ENCODE assay signal across 10 mouse cellular contexts in the genomic region with DNA sequence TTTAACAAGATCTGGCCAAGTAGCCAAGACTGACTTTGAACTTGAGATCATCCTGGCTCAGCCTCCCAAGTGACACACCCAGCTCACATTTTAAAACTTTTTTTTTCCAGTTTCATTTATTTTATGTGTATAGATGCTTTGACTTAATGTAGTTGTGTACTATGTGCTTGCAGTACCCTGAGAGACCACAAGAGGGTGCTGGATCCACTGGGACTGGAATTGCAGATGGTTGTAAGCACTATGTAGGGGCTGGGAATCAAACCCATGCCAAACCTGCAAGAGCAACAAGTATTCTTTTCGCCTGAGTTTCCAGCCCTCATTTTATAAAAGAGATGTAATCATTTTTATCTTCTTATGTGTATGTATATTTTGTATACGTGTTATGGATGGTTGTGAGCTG. TPM values are rescaled to one million over a fixed set of nuclear protein-coding genes. Genes with fewer than 3 reads are reported as not detected.
A peak's percentile ranks its signal among the peaks of the same experiment; 100 is the strongest.
DNase-seq lines count a peak whose midpoint lies in the region; TF ChIP-seq lines count a peak whose summit lies in the region.
"Had no signal": no experiment of that assay in that cellular context is flagged by ENCODE, and none has a peak within 500 bp of the region (broad histone marks: within the 10 kb centered on the region; RNA-seq: fewer than 3 reads in every experiment).

No protein-coding gene starts in this region.

- H3K27ac ChIP-seq in layer of hippocampus, adult 2 months: no peak overlapping the region
- H3K27ac ChIP-seq in bone marrow macrophage, adult 2 months (ENCODE audit: insufficient read depth, low read depth, low read length): no peak overlapping the region
- H3K27ac ChIP-seq: lung, embryonic 15.5 days had no signal

- TF ChIP-seq CTCF in layer of hippocampus, adult 2 months (conservative IDR thresholded peaks at IDR 0.05): peak; percentile 66
- TF ChIP-seq CTCF in bone marrow macrophage, adult 2 months (IDR thresholded peaks at IDR 0.05; ENCODE audit: low read depth, low read length): peak; percentile 19; the same call in 1 of the 2 replicates

- no peak for DNase-seq in layer of hippocampus, adult 2 months (ENCODE audit: low spot score in 2 of 2)
- DNase-seq in layer of hippocampus, postnatal 25 days (ENCODE audit: extremely low spot score in 1 of 2, low spot score in 1 of 2): no peak
- peak; percentile 34 for DNase-seq in 3T3-L1 (ENCODE audit: low read depth, low spot score)
- DNase-seq in B cell, adult 2 months: peak; percentile 60 to 64
- no peak for DNase-seq in adipocyte (ENCODE audit: low spot score)
- no peak for DNase-seq in adrenal gland, adult 8-10 months
- no peak for DNase-seq in left cerebral cortex, postnatal 4 days
- DNase-seq: gastrocnemius, postnatal 25 days had no signal

- intact Hi-C loops in left cerebral cortex, postnatal 4 days (cut with DNase I): no loop called here

- H3K4me3 ChIP-seq in layer of hippocampus, adult 2 months: no peak overlapping the region
- no peak overlapping the region for H3K4me3 ChIP-seq in bone marrow macrophage, adult 2 months (ENCODE audit: insufficient read depth, low read length)
- H3K4me3 ChIP-seq: lung, embryonic 15.5 days had no signal

- H3K4me1 ChIP-seq in bone marrow macrophage, adult 2 months (ENCODE audit: control insufficient read depth, insufficient read depth, low read length): peaks cover 7% of the 10 kb centered on the region; the same call in 1 of the 2 replicates
- H3K4me1 ChIP-seq: lung, embryonic 15.5 days had no signal

- TF ChIP-seq POLR2A in bone marrow macrophage, adult 2 months (IDR thresholded peaks at IDR 0.05; ENCODE audit: borderline replicate concordance, low read depth, low read length): no peak

RNA-seq across cellular contexts. Expression of gene Lin9, which starts 17.0 kb away (rescaled TPM):
- total RNA-seq in layer of hippocampus, adult 2 months (2021): 1 to 10 TPM; 4.7 to 4.8 TPM
- total RNA-seq in layer of hippocampus, postnatal 25 days (2021): 1 to 10 TPM; 4.6 TPM
- polyA plus RNA-seq in bone marrow macrophage, adult 2 months (2012; ENCODE audit: insufficient read depth, insufficient read length, missing spikeins): 14.4 and 14.7 TPM in 2 replicates
- 1 to 10 TPM; 4.4 to 5.8 (median 5.2) TPM for total RNA-seq in adrenal gland, adult 8-10 months (2022)
- 1 to 10 TPM; 5.8 to 6.9 TPM for total RNA-seq in left cerebral cortex, postnatal 4 days (2021)

RNA-seq across cellular contexts. Expression of gene Parp1, which starts 55.2 kb away (rescaled TPM):
- 100 to 1,000 TPM; 122 to 153 TPM for total RNA-seq in layer of hippocampus, adult 2 months (2021)
- 100 to 1,000 TPM; 148 to 156 TPM for total RNA-seq in layer of hippocampus, postnatal 25 days (2021)
- polyA plus RNA-seq in bone marrow macrophage, adult 2 months (2012; ENCODE audit: insufficient read depth, insufficient read length, missing spikeins): 48.9 and 52.0 TPM in 2 replicates
- total RNA-seq in adrenal gland, adult 8-10 months (2022): 10 to 100 TPM; 67.5 to 78.3 (median 72.4) TPM
- 100 to 1,000 TPM; 109 to 113 TPM for total RNA-seq in left cerebral cortex, postnatal 4 days (2021)

Comparison
In these comparisons a context has a peak if more than half of its experiments do, and no peak if none do; other contexts are left out.
1. DNase-seq: peak in 3T3-L1 (single experiment) and B cell, adult 2 months (2 of 2); none in layer of hippocampus, adult 2 months (0 of 2), layer of hippocampus, postnatal 25 days (0 of 2), adipocyte (single experiment), adrenal gland, adult 8-10 months (single experiment) and left cerebral cortex, postnatal 4 days (single experiment).